Mouse (Mus musculus) spleen, adult 2 months (tissue): ENCODE measurements at regions not wholly inside any gene's neighbourhood (a gene's known extent, or its start where the extent isn't known, plus 50 kb on each side); places are given as distances from the start of the nearest gene placed in this dataset.

Source experiments
- DNase-seq, 2 experiments: peaks; one replicate each; pipeline versions ENCODE4 v3.0.0 to v3.0.0-alpha.2; 2012 to 2021; ENCODE audit warnings: low spot score in 2 of 2, low read depth in 1 of 2
- H3K27ac ChIP-seq: fragments of 200-500 bp; 2 replicates; pipeline ENCODE4 v1.5.1; 2012; ENCODE audit warnings: low read length, inconsistent platforms; ENCODE audit not compliant: insufficient read depth
- H3K27me3 ChIP-seq: fragments of 200-500 bp; 2 replicates; pipeline ENCODE4 v1.6.1; 2012; ENCODE audit warnings: mild to moderate bottlenecking, moderate library complexity, low read length, inconsistent platforms; ENCODE audit not compliant: control insufficient read depth, insufficient read depth
- H3K36me3 ChIP-seq: fragments of 200-500 bp; 2 replicates; pipeline ENCODE4 v1.6.1; 2012; ENCODE audit warnings: mild to moderate bottlenecking, low read length, inconsistent platforms; ENCODE audit not compliant: control insufficient read depth, insufficient read depth
- H3K4me1 ChIP-seq: fragments of 200-500 bp; 2 replicates; pipeline ENCODE4 v1.6.1; 2011; ENCODE audit warnings: inconsistent platforms; ENCODE audit not compliant: control insufficient read depth, insufficient read depth, insufficient read length
- H3K4me3 ChIP-seq: fragments of 200-500 bp; 2 replicates; pipeline ENCODE4 v1.5.1; 2011; ENCODE audit warnings: mild to moderate bottlenecking, inconsistent platforms; ENCODE audit not compliant: insufficient read depth, insufficient read length; ENCODE audit errors: extremely low read depth
- CTCF ChIP-seq: fragments of 200-500 bp; IDR thresholded peaks from 2 replicates; pipeline ENCODE4 v1.5.1; 2011; ENCODE audit warnings: mild to moderate bottlenecking, inconsistent platforms; ENCODE audit not compliant: insufficient read depth, insufficient read length, insufficient replicate concordance; ENCODE audit errors: extremely low read depth
- POLR2A ChIP-seq: fragments of 200-500 bp; IDR thresholded peaks from 2 replicates; pipeline ENCODE4 v1.6.1; 2011; ENCODE audit warnings: low read depth, low read length, inconsistent platforms
- WGBS: fragments of 180-500 bp; shearing (Covaris S2); methylation state at CpG from one replicate; pipeline ENCODE4 v1.1.7; 2018; 5-methylcytosine and 5-hydroxymethylcytosine counted together

DNA sequence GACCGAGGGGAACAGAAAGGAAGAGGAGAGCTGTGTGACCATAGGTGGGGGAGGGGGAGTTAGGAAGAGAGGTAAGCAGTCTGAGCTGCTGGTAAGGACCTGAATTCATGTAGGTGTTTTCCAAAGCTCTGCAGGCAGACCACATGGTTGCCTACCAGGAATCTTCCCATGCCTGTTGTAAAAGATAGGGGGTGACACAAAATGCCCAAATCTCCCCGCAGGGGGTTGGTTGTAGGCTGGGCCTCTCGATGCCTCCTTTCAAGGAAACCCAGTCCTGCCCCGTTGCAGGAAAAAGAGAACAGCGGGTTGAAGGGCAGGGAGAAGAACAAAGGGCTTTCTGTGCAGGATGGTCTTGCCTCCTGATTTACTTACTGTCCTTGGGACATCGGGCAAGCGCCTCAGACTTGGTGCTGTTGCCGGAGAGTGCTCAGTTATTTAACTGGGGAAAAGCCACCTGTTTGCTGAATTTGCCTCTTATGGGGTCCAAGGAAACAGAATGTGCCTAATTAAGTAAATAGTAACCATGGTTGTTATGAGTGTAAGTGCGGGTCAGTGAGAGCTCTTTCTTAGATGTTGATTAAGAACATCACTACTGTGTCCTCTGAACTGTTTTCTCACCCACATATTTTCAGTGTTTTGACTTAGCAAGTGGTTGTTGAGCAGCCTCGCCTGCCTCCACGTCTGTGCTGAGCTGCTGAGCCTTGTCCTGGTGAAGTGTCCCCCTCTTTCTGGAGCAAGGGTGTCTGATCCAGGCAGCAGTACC, 83.1 kb upstream of the Klf9 start:
- 57% methylated on average over 11 of the region's 11 CpGs for WGBS
- H3K27ac ChIP-seq = peak overlapping the region; percentile 24
- TF ChIP-seq CTCF (no peak), POLR2A (no peak)
- DNase-seq = no peak
- H3K4me3 ChIP-seq = no peak overlapping the region
- H3K4me1 ChIP-seq = no peaks in the 10 kb centered on the region
- no peaks in the 10 kb centered on the region for H3K36me3 ChIP-seq
- no peaks in the 10 kb centered on the region for H3K27me3 ChIP-seq

- no peak for DNase-seq
- no peaks in the 10 kb centered on the region for H3K4me1 ChIP-seq
- TF ChIP-seq CTCF (no peak), POLR2A (no peak)
- H3K27ac ChIP-seq = 0 out of 2 replicates have a peak overlapping the region, but pooled peaks have one; percentile 4
- no peaks in the 10 kb centered on the region for H3K36me3 ChIP-seq
- WGBS = 88% methylated on average over 4 of the region's 4 CpGs
- no peak overlapping the region for H3K4me3 ChIP-seq
- no peaks in the 10 kb centered on the region for H3K27me3 ChIP-seq
Measured at GRCm38 (mm10) chr19:23058502-23058900, 82.5 kb upstream of the Klf9 start.

GRCm38 (mm10) chr19:23061081-23061640, 79.9 kb upstream of the Klf9 start:
- DNase-seq = no peak
- Histone ChIP-seq H3K27me3 (no peaks in the 10 kb centered on the region), H3K27ac (no peak overlapping the region), H3K36me3 (no peaks in the 10 kb centered on the region), H3K4me1 (no peaks in the 10 kb centered on the region), H3K4me3 (no peak overlapping the region)
- TF ChIP-seq CTCF (no peak), POLR2A (no peak)
- 89% methylated on average over 9 of the region's 9 CpGs for WGBS

- DNase-seq = no peak
Measured at GRCm38 (mm10) chr19:23061906-23062305, 79.1 kb upstream of the Klf9 start.

GRCm38 (mm10) chr19:23062851-23063250, 78.2 kb upstream of the Klf9 start:
- H3K4me1 ChIP-seq = no peaks in the 10 kb centered on the region
- no peak for DNase-seq
- H3K36me3 ChIP-seq = no peaks in the 10 kb centered on the region
- no peaks in the 10 kb centered on the region for H3K27me3 ChIP-seq
- H3K4me3 ChIP-seq = no peak overlapping the region
- H3K27ac ChIP-seq = no peak overlapping the region
- TF ChIP-seq CTCF (no peak), POLR2A (no peak)
- WGBS = 74% methylated on average over 5 of the region's 5 CpGs

More at GRCm38 (mm10) chr19:23061906-23062305, 79.1 kb upstream of the Klf9 start:
- Histone ChIP-seq H3K27me3 (no peaks in the 10 kb centered on the region), H3K4me3 (no peak overlapping the region), H3K27ac (no peak overlapping the region), H3K4me1 (no peaks in the 10 kb centered on the region), H3K36me3 (no peaks in the 10 kb centered on the region)
- no peak for TF ChIP-seq CTCF
- TF ChIP-seq POLR2A = no peak
- whole genome bisulfite sequencing = 86% methylated on average over 2 of the region's 2 CpGs

- Histone ChIP-seq H3K36me3 (no peaks in the 10 kb centered on the region), H3K4me3 (no peak overlapping the region), H3K27me3 (no peaks in the 10 kb centered on the region), H3K4me1 (no peaks in the 10 kb centered on the region), H3K27ac (no peak overlapping the region)
- no peak for DNase-seq
- TF ChIP-seq POLR2A (no peak), CTCF (no peak)
- WGBS = 73% methylated on average over 5 of the region's 5 CpGs
Measured at GRCm38 (mm10) chr19:23065548-23065947, 75.5 kb upstream of the Klf9 start.

- no peaks in the 10 kb centered on the region for H3K4me1 ChIP-seq
- DNase-seq = no peak
- no peak overlapping the region for H3K27ac ChIP-seq
- no peaks in the 10 kb centered on the region for H3K36me3 ChIP-seq
- WGBS = 98% methylated on average over 2 of the region's 2 CpGs
- H3K4me3 ChIP-seq = no peak overlapping the region
- TF ChIP-seq POLR2A (no peak), CTCF (no peak)
- H3K27me3 ChIP-seq = no peaks in the 10 kb centered on the region
Measured at GRCm38 (mm10) chr19:23066726-23067125, 74.3 kb upstream of the Klf9 start.

DNA sequence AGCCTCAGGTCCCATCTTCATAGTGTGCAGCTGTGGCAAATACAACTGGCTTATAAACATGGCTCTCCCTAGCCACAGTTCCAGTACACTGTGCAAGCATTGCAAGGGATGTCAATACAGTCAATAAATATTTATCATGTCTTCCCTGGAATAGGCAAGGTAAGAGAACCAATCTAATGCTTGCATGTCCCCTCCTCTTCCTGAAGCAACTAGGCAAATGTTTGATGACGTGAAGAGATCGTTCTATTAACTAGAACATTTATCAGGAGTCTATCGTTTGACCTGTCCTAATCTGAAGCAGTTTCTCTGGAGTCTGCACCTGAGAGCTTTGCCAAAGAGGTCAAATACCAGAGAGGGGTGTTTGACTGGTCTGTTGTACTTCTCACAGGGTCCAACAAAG, 72.4 kb upstream of the Klf9 start:
- Histone ChIP-seq H3K4me1 (no peaks in the 10 kb centered on the region), H3K27me3 (no peaks in the 10 kb centered on the region), H3K36me3 (no peaks in the 10 kb centered on the region), H3K4me3 (no peak overlapping the region), H3K27ac (no peak overlapping the region)
- no peak for TF ChIP-seq CTCF
- TF ChIP-seq POLR2A = no peak
- WGBS = 91% methylated on average over 3 of the region's 3 CpGs
- no peak for DNase-seq
